Comparison of ENCODE assay signal across 12 mouse cellular contexts in the genomic region with DNA sequence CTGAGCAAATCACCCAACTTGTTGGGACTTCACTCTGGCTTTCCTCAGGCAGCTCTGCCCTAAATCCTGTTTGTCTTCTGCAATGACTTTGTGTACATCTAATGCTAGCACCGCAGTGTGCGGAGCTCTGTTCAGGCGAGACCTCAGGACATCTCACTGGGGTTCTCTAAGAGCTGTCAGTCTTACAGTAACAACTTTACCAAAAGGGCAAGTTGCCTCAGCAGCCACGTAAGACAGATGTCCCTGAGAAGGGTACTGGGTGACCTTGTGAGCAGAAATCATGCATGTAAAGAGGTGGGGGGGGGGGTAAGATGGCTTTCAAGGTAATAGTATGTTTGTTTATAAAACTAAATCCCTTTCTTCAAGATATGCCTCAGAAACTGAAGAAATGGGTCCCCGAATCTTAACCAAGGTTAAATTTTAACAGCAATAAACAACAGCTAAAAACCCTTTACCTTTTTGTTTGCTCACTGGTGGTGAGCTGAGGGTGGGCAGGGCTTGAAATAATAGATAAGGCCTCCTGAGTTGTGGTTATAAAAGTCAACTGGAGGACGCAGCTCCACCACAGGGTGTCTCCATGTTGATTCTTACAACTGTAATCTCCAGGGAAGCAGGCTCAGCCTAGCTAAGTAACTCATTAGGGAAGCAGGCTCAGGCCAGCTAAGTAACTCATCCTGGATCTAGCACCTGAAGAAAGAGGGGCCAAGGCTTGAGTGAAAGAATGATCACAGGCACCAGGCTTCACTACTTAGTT. TPM values are rescaled to one million over a fixed set of nuclear protein-coding genes. Genes with fewer than 3 reads are reported as not detected.
DNase-seq lines count a peak whose midpoint lies in the region; ATAC-seq and TF ChIP-seq lines count a peak whose summit lies in the region.
"Had no signal": no experiment of that assay in that cellular context is flagged by ENCODE, and none has a peak within 500 bp of the region (broad histone marks: within the 10 kb centered on the region; RNA-seq: fewer than 3 reads in every experiment).

No protein-coding gene starts in this region.

- no peak for TF ChIP-seq CTCF in midbrain, postnatal 0 days (IDR thresholded peaks at IDR 0.05)
- TF ChIP-seq CTCF in stomach, postnatal 0 days (IDR thresholded peaks at IDR 0.05; ENCODE audit: low read depth), result peak; percentile 33; the same call in 1 of the 2 replicates

- no peak for DNase-seq in heart, adult 9 months (ENCODE audit: low spot score in 2 of 2)
- DNase-seq in midbrain, postnatal 0 days (ENCODE audit: low spot score), result no peak
- peak; percentile 72 for DNase-seq in stomach, postnatal 0 days (ENCODE audit: low spot score)
- no peak for DNase-seq in frontal cortex, postnatal 25 days (ENCODE audit: low spot score in 2 of 2)
- no peak for DNase-seq in urinary bladder, postnatal 10 days (ENCODE audit: low spot score)
- DNase-seq: gastrocnemius, postnatal 10 days; thymus, postnatal 25 days had no signal

- TF ChIP-seq EP300 in stomach, postnatal 0 days (optimal IDR thresholded peaks at IDR 0.05), result no peak

- H3K9ac ChIP-seq in heart, embryonic 16.5 days (ENCODE audit: low read length), result 0 out of 2 replicates have a peak overlapping the region, but pooled peaks have one; percentile 14
- no peak overlapping the region for H3K9ac ChIP-seq in midbrain, postnatal 0 days (replicated peaks; ENCODE audit: low read length, poor library complexity, severe bottlenecking)
- no peak overlapping the region for H3K9ac ChIP-seq in midbrain, embryonic 16.5 days (ENCODE audit: low read depth, low read length)
- no peak overlapping the region for H3K9ac ChIP-seq in intestine, embryonic 15.5 days
- H3K9ac ChIP-seq in stomach, postnatal 0 days (ENCODE audit: low read length), result no peak overlapping the region
- H3K9ac ChIP-seq: embryonic facial prominence, embryonic 13.5 days; midbrain, embryonic 13.5 days had no signal

- no peak overlapping the region for H3K4me2 ChIP-seq in heart, embryonic 16.5 days (ENCODE audit: low read depth, low read length)
- H3K4me2 ChIP-seq in midbrain, postnatal 0 days (ENCODE audit: low read depth, low read length, poor library complexity, severe bottlenecking), result no peak overlapping the region
- no peak overlapping the region for H3K4me2 ChIP-seq in midbrain, embryonic 16.5 days (ENCODE audit: low read length)
- H3K4me2 ChIP-seq in intestine, embryonic 15.5 days (replicated peaks), result peak overlapping the region; percentile 30
- H3K4me2 ChIP-seq in stomach, postnatal 0 days (replicated peaks; ENCODE audit: low read depth), result no peak overlapping the region
- H3K4me2 ChIP-seq: embryonic facial prominence, embryonic 13.5 days; midbrain, embryonic 13.5 days had no signal

- peaks cover 6% of the 10 kb centered on the region; the same call in 1 of the 2 replicates for H3K36me3 ChIP-seq in heart, embryonic 16.5 days (ENCODE audit: control insufficient read depth, insufficient read depth)
- H3K36me3 ChIP-seq in midbrain, postnatal 0 days (ENCODE audit: insufficient read depth, low read length), result 0 out of 2 replicates have a peak, but pooled peaks cover 10% of the 10 kb centered on the region
- 0 out of 2 replicates have a peak, but pooled peaks cover 2% of the 10 kb centered on the region for H3K36me3 ChIP-seq in midbrain, embryonic 16.5 days (ENCODE audit: control insufficient read depth, insufficient read depth, low read length)
- no peaks in the 10 kb centered on the region for H3K36me3 ChIP-seq in intestine, embryonic 15.5 days
- H3K36me3 ChIP-seq in stomach, postnatal 0 days (ENCODE audit: control insufficient read depth, insufficient read depth, low read length), result no peaks in the 10 kb centered on the region; the same call in 1 of the 2 replicates

- peaks cover 31% of the 10 kb centered on the region for H3K4me1 ChIP-seq in heart, embryonic 16.5 days (ENCODE audit: control insufficient read depth, insufficient read depth, low read length)
- no peaks in the 10 kb centered on the region for H3K4me1 ChIP-seq in midbrain, postnatal 0 days (ENCODE audit: insufficient read depth, low read length)
- peaks cover 11% of the 10 kb centered on the region for H3K4me1 ChIP-seq in midbrain, embryonic 16.5 days (ENCODE audit: control insufficient read depth, insufficient read depth, low read length)
- H3K4me1 ChIP-seq in intestine, embryonic 15.5 days (replicated peaks), result peaks cover 22% of the 10 kb centered on the region
- H3K4me1 ChIP-seq in stomach, postnatal 0 days (replicated peaks; ENCODE audit: control insufficient read depth, insufficient read depth), result no peaks in the 10 kb centered on the region

- WGBS in heart, embryonic 16.5 days, result 59% methylated on average over 6 of the region's 6 CpGs
- 60% methylated on average over 6 of the region's 6 CpGs for WGBS in midbrain, postnatal 0 days
- WGBS in midbrain, embryonic 16.5 days, result 69% methylated on average over 6 of the region's 6 CpGs
- WGBS in intestine, embryonic 15.5 days, result 35% methylated on average over 6 of the region's 6 CpGs
- WGBS in stomach, postnatal 0 days, result 26% methylated on average over 6 of the region's 6 CpGs

- H3K9me3 ChIP-seq in heart, embryonic 16.5 days (replicated peaks; ENCODE audit: control insufficient read depth, low read length), result no peaks in the 10 kb centered on the region
- H3K9me3 ChIP-seq in midbrain, postnatal 0 days (ENCODE audit: low read length), result no peaks in the 10 kb centered on the region
- no peaks in the 10 kb centered on the region for H3K9me3 ChIP-seq in midbrain, embryonic 16.5 days (replicated peaks; ENCODE audit: control insufficient read depth, low read length, poor library complexity, severe bottlenecking)
- H3K9me3 ChIP-seq in intestine, embryonic 15.5 days, result no peaks in the 10 kb centered on the region
- no peaks in the 10 kb centered on the region for H3K9me3 ChIP-seq in stomach, postnatal 0 days (ENCODE audit: control insufficient read depth, low read length)
- H3K9me3 ChIP-seq: embryonic facial prominence, embryonic 13.5 days; midbrain, embryonic 13.5 days had no signal

- H3K27ac ChIP-seq in heart, embryonic 16.5 days (ENCODE audit: low read length), result peak overlapping the region; percentile 33
- H3K27ac ChIP-seq in midbrain, postnatal 0 days (ENCODE audit: low read depth, low read length), result peak overlapping the region; percentile 26; the same call in 1 of the 2 replicates
- no peak overlapping the region for H3K27ac ChIP-seq in midbrain, embryonic 16.5 days (ENCODE audit: low read length)
- peak overlapping the region; percentile 83 for H3K27ac ChIP-seq in intestine, embryonic 15.5 days
- peak overlapping the region; percentile 75 for H3K27ac ChIP-seq in stomach, postnatal 0 days (replicated peaks)
- H3K27ac ChIP-seq: embryonic facial prominence, embryonic 13.5 days; midbrain, embryonic 13.5 days had no signal

- no peak for ATAC-seq in heart, embryonic 16.5 days (replicated peaks; ENCODE audit: extremely low read depth, insufficient read depth, low FRiP score)
- ATAC-seq in midbrain, postnatal 0 days (ENCODE audit: low FRiP score), result no peak
- ATAC-seq in midbrain, embryonic 16.5 days, result no peak
- ATAC-seq in intestine, embryonic 15.5 days, result peak; percentile 92
- ATAC-seq in stomach, postnatal 0 days (ENCODE audit: low FRiP score, low TSS enrichment), result peak; percentile 86
- ATAC-seq: midbrain, embryonic 13.5 days had no signal

- no peaks in the 10 kb centered on the region for H3K27me3 ChIP-seq in heart, embryonic 16.5 days (ENCODE audit: control insufficient read depth, insufficient read depth, low read length)
- H3K27me3 ChIP-seq in midbrain, postnatal 0 days (ENCODE audit: insufficient read depth, low read length), result no peaks in the 10 kb centered on the region
- no peaks in the 10 kb centered on the region for H3K27me3 ChIP-seq in midbrain, embryonic 16.5 days (ENCODE audit: control insufficient read depth, insufficient read depth, low read depth, low read length)
- H3K27me3 ChIP-seq in intestine, embryonic 15.5 days (replicated peaks), result no peaks in the 10 kb centered on the region
- no peaks in the 10 kb centered on the region for H3K27me3 ChIP-seq in stomach, postnatal 0 days (ENCODE audit: control insufficient read depth, insufficient read depth, low read length)
- H3K27me3 ChIP-seq: embryonic facial prominence, embryonic 13.5 days; midbrain, embryonic 13.5 days had no signal

- no peak overlapping the region for H3K4me3 ChIP-seq in heart, embryonic 16.5 days (ENCODE audit: low read length)
- H3K4me3 ChIP-seq in midbrain, postnatal 0 days (ENCODE audit: low read depth, low read length), result no peak overlapping the region
- H3K4me3 ChIP-seq in midbrain, embryonic 16.5 days (ENCODE audit: low read depth, low read length), result no peak overlapping the region
- H3K4me3 ChIP-seq in intestine, embryonic 15.5 days (replicated peaks), result no peak overlapping the region
- no peak overlapping the region for H3K4me3 ChIP-seq in stomach, postnatal 0 days (ENCODE audit: low read depth, low read length)
- H3K4me3 ChIP-seq: embryonic facial prominence, embryonic 13.5 days; midbrain, embryonic 13.5 days had no signal

RNA-seq across cellular contexts. Expression of a gene that starts 38.4 kb away (rescaled TPM):
- polyA plus RNA-seq in heart, embryonic 16.5 days (2015; fragmentation: Nextera tagmentation; extraction: Ambion mirVana), result 20.8 and 22.4 TPM in 2 replicates
- total RNA-seq in midbrain, postnatal 0 days (2014; rRNA removed), result 75.6 and 78.8 TPM in 2 replicates
- 49.1 and 52.5 TPM in 2 replicates for polyA plus RNA-seq in midbrain, postnatal 0 days (2015; fragmentation: Nextera tagmentation; extraction: Ambion mirVana)
- polyA plus RNA-seq in midbrain, embryonic 16.5 days (2015; fragmentation: Nextera tagmentation; extraction: Ambion mirVana), result 58.7 and 66.6 TPM in 2 replicates
- 37.6 and 39.9 TPM in 2 replicates for polyA plus RNA-seq in intestine, embryonic 15.5 days (2015; fragmentation: Nextera tagmentation; extraction: Ambion mirVana)
- polyA plus RNA-seq in stomach, postnatal 0 days (2015; fragmentation: Nextera tagmentation; extraction: Ambion mirVana), result 25.9 and 31.5 TPM in 2 replicates

Comparison
In these comparisons a context has a peak if more than half of its experiments do, and no peak if none do; other contexts are left out.
1. ATAC-seq: peak in intestine, embryonic 15.5 days (single experiment) and stomach, postnatal 0 days (single experiment); none in heart, embryonic 16.5 days (single experiment), midbrain, postnatal 0 days (single experiment) and midbrain, embryonic 16.5 days (single experiment).